Mouse (Mus musculus) ES-E14 (cell line): ENCODE data around the gene Elmo1. TPM values are rescaled to one million over a fixed set of nuclear protein-coding genes. Genes with fewer than 3 reads are reported as not detected.

Experiments used
- DNase-seq: peaks from one replicate; pipeline ENCODE4 v3.0.0-alpha.2; 2013; ENCODE audit warnings: low read depth, low spot score
- H3K27ac ChIP-seq: 2 replicates; pipeline ENCODE4 v1.5.1; 2012; ENCODE audit warnings: low read depth, mild to moderate bottlenecking, low read length, moderate library complexity, mixed read lengths; ENCODE audit not compliant: poor library complexity, insufficient read depth, severe bottlenecking
- H3K36me3 ChIP-seq: 2 replicates; pipeline ENCODE4 v1.6.1; 2012; ENCODE audit warnings: mild to moderate bottlenecking, low read length, moderate library complexity, mixed read lengths; ENCODE audit not compliant: control insufficient read depth, poor library complexity, insufficient read depth, severe bottlenecking
- H3K4me1 ChIP-seq, 2 experiments: fragments of 150-350 bp in 1 of 2; sonication (generic) in 1 of 2; 2 replicates each; pipeline ENCODE4 v1.6.1; 2012; ENCODE audit warnings: low read length in 2 of 2, mild to moderate bottlenecking in 1 of 2, mixed read lengths in 1 of 2; ENCODE audit not compliant: control insufficient read depth in 2 of 2, insufficient read depth in 2 of 2, poor library complexity in 1 of 2
- H3K4me3 ChIP-seq, 2 experiments: fragments of 150-350 bp in 1 of 2; sonication (generic) in 1 of 2; 2 replicates each; pipeline ENCODE4 v1.5.1; 2012; ENCODE audit warnings: low read length in 2 of 2, low read depth in 1 of 2, mild to moderate bottlenecking in 1 of 2, mixed read lengths in 1 of 2; ENCODE audit not compliant: insufficient read depth in 1 of 2, poor library complexity in 1 of 2, severe bottlenecking in 1 of 2
- H3K9ac ChIP-seq: 2 replicates; pipeline ENCODE4 v1.6.1; 2012; ENCODE audit warnings: low read depth, mild to moderate bottlenecking, low read length, mixed read lengths; ENCODE audit not compliant: poor library complexity, insufficient read depth, severe bottlenecking
- H3K9me3 ChIP-seq: fragments of 150-350 bp; sonication (generic); 2 replicates; pipeline ENCODE4 v1.6.1; 2012; ENCODE audit warnings: low read depth, mild to moderate bottlenecking, low read length; ENCODE audit not compliant: control insufficient read depth, insufficient read depth
- CHD2 ChIP-seq: IDR thresholded peaks from 2 replicates; pipeline ENCODE4 v1.6.1; 2014; ENCODE audit warnings: mild to moderate bottlenecking, low read depth, low read length, inconsistent platforms
- HCFC1 ChIP-seq: IDR thresholded peaks from 2 replicates; pipeline ENCODE4 v1.6.1; 2012; ENCODE audit warnings: low read length, inconsistent platforms, borderline replicate concordance; ENCODE audit not compliant: insufficient read depth
- MAFK ChIP-seq: IDR thresholded peaks from 2 replicates; pipeline ENCODE4 v1.6.1; 2014; ENCODE audit warnings: mild to moderate bottlenecking, low read depth, low read length, inconsistent platforms; ENCODE audit not compliant: insufficient read depth
- ZC3H11A ChIP-seq: IDR thresholded peaks from 2 replicates; pipeline ENCODE4 v1.6.1; 2012; ENCODE audit warnings: low read depth, mild to moderate bottlenecking, inconsistent platforms, low read length, borderline replicate concordance
- ZNF384 ChIP-seq: IDR thresholded peaks from 2 replicates; pipeline ENCODE4 v1.6.1; 2012; ENCODE audit warnings: low read depth, low read length, inconsistent platforms
- in situ Hi-C, 2 experiments: fragments of 600-800 bp; cut with MboI; formaldehyde crosslinking; loops; one replicate each; pipeline ENCODE4 v1.15.1; 2025; ENCODE audit warnings: low sequenced_read_pairs in 2 of 2, inconsistent platforms in 1 of 2; ENCODE audit not compliant: unreplicated experiment in 2 of 2
- total RNA-seq: library from RNA; depleted of rRNA; stranded (reverse); fragments of 300-350 nt; gene quantifications from 2 replicates; pipeline ENCODE4 v1.2.3, GENCODE M21; 2012

The Elmo1 gene
- total RNA-seq, 1 experiment: 3.7 TPM

GRCm38 (mm10) chr13:20362541-20362940 lies 272.1 kb downstream of the Elmo1 start:
- no peak overlapping the region for H3K9ac ChIP-seq
- in situ Hi-C loops: no loop called here
- no peak for DNase-seq
- H3K9me3 ChIP-seq: no peaks in the 10 kb centered on the region
- H3K36me3 ChIP-seq: no peaks in the 10 kb centered on the region
- TF ChIP-seq HCFC1 (no peak), CHD2 (no peak), ZC3H11A (no peak), MAFK (no peak), ZNF384 (no peak)
- no peaks in the 10 kb centered on the region for H3K4me1 ChIP-seq
- no peak overlapping the region for H3K27ac ChIP-seq
- no peak overlapping the region for H3K4me3 ChIP-seq

DNA sequence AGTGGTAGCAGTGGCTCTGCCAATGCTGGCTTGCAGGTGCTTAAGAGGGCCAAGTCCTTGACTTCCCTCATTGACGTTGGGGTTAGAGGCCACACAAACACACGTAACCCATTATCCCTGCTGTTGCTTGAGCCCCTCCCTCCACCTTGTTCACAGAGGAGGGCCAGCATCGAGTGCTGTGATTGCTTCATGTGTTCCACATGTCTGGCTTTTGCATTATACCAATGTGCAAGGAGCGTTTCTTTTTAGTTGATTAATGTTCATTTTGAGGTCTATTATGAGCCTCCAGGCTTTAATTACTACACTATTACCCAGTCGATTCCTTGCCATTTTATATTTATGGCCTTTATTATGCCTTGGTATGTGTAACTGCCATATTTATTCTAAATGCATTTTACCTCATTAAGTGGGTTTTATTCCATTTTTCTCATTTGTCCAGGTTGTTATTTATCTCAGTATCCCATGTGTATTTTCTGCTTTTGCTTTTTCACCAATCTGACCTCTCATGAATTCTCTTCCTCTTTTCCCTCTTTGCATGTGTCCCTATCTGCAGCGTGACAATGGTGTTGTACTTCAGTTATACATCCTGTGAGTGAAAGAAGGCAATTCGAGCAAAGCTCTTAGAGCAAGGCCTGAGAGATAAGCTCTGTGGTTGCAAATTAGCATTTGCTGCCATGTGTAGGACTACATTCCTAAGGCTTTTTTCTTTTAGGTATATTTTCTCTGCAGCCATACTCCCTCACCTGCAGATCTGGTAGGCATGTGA lies 275.6 kb downstream of the Elmo1 start:
- no peak overlapping the region for H3K4me3 ChIP-seq
- no peaks in the 10 kb centered on the region for H3K4me1 ChIP-seq
- no peaks in the 10 kb centered on the region for H3K9me3 ChIP-seq
- H3K27ac ChIP-seq: no peak overlapping the region
- in situ Hi-C loops: no loop called here
- TF ChIP-seq CHD2 (no peak), HCFC1 (no peak), ZC3H11A (no peak), MAFK (no peak), ZNF384 (no peak)
- no peaks in the 10 kb centered on the region for H3K36me3 ChIP-seq
- no peak for DNase-seq
- H3K9ac ChIP-seq: no peak overlapping the region

GRCm38 (mm10) chr13:20370036-20370802 lies 279.8 kb downstream of the Elmo1 start:
- no peak overlapping the region for H3K4me3 ChIP-seq
- in situ Hi-C loops: no loop called here

GRCm38 (mm10) chr13:20371501-20371900 lies 281.1 kb downstream of the Elmo1 start:
- no peaks in the 10 kb centered on the region; the same call in 1 of the 2 replicates for H3K36me3 ChIP-seq
- H3K9ac ChIP-seq: no peak overlapping the region
- H3K27ac ChIP-seq: no peak overlapping the region
- no peaks in the 10 kb centered on the region for H3K4me1 ChIP-seq
- no peaks in the 10 kb centered on the region for H3K9me3 ChIP-seq
- in situ Hi-C loops: no loop called here
- H3K4me3 ChIP-seq: no peak overlapping the region
- DNase-seq: no peak
- TF ChIP-seq CHD2: no peak
- no peak for TF ChIP-seq ZNF384
- no peak for TF ChIP-seq ZC3H11A
- no peak for TF ChIP-seq MAFK
- no peak for TF ChIP-seq HCFC1

More at GRCm38 (mm10) chr13:20370036-20370802, 279.8 kb downstream of the Elmo1 start:
- H3K9ac ChIP-seq: no peak overlapping the region
- no peaks in the 10 kb centered on the region; the same call in 1 of the 2 replicates for H3K36me3 ChIP-seq
- H3K27ac ChIP-seq: no peak overlapping the region
- no peaks in the 10 kb centered on the region for H3K9me3 ChIP-seq
- no peak for TF ChIP-seq ZNF384
- no peak for TF ChIP-seq ZC3H11A
- no peak for TF ChIP-seq CHD2
- TF ChIP-seq MAFK: no peak
- no peak for TF ChIP-seq HCFC1
- no peaks in the 10 kb centered on the region for H3K4me1 ChIP-seq
- no peak for DNase-seq
